Mouse (Mus musculus): ENCODE results near the gene Jmjd1c.

Jmjd1c gene

DNA sequence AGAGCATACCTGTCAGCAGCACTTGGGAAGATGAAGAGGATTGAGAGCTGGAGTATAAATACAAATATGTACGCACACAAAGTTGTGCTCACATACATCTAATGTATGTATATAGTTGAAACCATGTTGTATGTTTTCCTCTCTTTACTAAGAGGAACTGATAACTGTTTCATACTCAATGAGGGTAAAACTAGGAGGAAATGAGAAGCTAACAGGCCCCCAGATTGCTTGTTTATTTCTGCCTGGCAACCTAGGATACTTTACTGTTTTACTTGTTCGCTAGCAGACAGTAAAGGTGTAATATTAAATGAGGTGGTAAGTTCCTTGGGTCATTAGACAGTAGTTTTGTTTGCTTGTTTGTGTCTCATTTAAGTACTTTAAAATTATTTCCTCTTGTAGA is 41.5 kb downstream of the Jmjd1c start:
- DNase-seq = no peak

DNA sequence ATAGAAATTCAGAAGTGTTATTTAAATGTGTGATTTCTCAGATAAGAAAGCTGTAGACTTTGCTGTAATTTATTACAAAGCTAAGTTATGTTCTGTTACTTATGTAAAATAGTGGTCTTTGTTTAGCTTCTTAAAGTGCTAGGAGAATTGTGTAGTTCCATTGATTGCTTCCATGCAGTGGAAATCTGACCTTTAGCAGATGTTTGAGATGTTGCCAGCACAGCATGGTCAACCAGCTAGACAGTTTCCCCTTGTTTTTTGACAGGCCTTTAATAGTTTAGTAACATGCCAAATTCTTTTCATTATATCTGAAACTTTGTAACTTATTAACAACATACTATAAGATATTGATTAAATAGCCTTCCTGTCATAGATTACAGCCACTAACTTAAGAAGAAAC is 47.7 kb downstream of the Jmjd1c start:
- DNase-seq = no peak

DNA sequence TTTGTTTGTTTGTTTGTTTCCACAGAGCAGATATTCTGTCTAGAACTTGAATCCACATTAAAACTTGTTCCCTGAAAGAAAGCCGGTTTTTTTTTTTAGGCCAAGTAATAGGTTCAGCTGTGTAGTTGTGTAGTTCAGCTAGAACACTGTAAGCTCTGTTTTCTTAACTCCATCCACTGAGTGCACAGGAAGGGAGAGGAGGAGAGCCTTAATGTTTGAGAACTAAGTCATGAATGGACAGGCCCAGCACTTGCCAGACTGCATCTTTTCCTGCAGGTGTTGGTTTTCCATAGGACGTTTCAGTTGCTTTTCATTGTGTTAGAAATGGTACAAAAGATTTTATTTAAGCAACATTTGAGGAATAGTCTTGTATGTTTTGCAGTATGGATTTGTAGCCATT is 48.3 kb downstream of the Jmjd1c start:
- no peak for DNase-seq

DNA sequence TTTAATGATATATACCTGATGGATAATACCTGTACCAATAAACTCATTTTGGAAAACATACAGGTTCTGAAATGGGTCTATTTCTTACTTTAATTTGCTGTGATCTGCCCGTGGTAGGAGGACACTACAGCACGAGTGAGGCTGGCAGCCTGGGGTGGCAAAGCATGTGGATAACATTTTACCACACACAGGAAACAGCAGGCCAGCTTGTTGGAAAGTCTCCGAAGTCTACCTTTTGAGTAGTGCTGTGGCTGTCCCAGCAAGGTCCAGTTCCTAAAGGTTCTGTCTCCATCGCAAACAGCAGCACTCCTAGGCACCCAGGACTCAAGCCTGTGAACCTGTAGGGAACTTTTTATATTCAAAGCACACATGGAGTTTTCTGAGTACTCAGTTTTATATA is 49.7 kb downstream of the Jmjd1c start:
- DNase-seq = no peak

DNA sequence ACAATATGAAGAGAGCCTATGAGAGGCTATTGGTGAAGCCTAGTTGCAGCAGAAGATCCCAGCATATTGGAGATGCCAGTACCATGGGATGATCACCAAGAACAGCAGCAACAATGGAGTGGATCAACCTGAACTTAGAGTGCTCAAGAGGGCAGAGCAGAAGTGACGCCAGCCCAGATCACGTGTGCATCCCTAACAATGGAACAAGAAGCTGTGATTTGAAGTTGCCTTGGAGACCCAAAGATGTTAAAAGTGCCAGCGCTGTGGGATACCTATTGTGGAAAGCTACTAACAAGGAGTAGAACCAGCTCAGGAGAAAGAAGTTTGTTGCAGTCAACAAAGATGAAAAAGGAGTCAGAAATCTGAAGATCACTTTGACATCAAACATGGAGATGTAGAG is 55.8 kb downstream of the Jmjd1c start:
- no peak for DNase-seq

DNA sequence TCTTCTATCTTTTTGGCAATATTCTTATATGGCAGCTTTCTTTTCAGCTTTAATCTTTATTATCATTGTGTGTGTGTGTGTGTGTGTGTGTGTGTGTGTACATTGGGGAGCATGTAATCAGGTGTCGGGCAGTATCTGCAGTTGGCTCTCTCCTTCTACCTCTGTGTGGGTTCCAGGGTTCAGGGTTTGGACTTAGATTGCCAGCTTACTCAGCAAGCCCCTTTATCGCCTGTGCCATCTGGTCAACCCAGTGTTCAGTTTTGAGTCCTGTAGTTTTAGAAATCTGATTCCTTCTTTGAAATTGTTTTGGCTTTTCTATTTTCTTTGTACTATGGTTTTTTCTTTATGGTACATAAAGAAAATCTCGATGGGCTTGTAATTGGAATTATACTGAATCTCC is 58.7 kb downstream of the Jmjd1c start:
- DNase-seq = no peak

DNA sequence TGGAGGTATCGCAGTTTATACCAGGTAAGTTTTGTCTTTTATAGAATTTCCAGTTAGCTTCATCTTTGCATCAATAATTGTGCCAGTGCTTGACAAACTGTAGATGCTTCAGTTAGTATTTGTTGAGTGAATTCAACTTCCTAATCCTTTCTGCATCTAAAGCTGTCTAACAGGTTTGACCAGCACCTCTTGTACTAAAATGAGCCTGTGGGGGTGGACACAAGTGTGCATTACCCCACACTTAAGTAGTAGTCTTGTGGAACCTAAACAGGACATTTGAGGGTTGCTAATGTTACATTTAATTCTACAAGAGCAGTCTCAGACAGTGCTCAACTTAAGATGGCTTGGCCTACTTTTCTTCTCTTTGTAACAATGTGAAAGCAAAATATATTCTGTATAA is 78.1 kb downstream of the Jmjd1c start:
- DNase-seq = no peak

DNA sequence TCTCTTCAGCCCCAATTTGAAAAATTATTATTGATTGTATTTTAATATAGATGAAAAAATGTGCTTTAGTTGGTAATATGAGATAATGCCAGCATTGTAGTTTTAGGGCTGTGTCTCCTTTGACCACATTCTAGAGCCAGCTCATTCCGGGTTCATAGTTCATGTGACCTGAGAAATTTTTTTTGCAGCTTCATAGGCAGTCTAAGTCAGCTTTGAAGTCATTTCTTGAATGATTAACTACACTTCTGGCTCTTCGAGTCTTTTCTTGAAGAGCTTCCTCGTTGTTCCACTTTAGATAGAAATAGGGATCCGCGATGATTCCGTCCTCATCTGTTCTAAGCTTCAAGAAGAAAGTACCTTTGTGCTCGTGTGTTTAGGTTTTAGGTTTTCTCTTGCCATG is 80.1 kb downstream of the Jmjd1c start:
- peak; percentile 27 to 57 for DNase-seq

DNA sequence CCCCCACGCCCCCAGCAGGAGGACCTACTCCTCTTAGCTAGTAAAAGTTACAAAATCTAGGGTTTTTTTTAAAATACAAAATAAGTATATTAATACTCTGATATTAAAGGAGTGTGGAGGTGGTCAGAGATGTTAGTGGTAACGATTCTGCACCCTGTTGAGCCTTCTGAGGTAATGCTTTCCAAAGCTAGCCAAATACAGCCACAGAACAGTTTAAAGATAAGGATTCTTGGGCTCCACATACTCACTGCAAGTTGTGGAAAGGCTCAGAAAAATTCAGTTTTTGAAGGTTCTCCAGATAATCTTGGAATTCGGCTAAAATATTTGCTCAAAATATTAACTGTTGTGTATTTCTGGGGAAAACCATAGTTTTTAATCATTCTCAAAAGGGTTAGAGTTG is 81.0 kb downstream of the Jmjd1c start:
- DNase-seq = no peak

DNA sequence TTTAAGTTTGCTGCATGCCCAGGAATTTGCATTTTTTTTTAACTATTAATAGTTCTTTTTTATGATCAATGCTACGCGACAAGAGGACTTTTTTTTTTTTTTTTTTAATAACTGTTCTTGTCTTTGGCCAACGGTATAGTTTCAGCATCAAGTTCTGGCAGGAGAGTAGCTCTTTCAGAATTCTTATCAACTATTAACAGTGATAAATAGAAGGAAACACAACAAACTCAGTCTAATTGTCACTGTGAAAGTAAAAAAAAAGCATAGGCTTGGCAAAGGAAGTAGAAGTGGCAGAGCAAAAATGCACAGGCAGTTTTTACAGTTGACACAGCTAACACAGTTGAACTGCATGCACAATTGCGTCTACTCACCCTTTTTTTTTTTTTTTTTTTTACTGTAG is 81.5 kb downstream of the Jmjd1c start:
- DNase-seq = no peak

DNA sequence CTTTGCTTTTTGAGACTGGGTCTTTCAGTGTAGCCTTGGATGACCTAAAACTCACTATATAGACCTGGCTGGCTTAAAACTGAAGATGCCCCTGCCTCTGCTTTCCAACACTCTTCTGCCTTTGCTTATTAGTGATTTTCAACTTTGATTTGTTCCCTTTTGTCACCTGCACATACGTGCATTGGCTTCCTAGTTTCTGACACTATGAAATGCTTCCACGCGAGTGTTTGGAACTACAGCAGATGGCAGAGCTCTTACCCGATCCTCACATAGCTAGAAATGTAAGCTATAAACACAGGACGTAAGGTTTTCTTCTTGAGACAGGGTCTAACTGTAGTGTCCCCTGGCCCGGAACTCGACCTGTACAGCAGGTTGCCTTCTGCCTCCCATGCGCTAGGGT is 84.1 kb downstream of the Jmjd1c start:
- DNase-seq = no peak

DNA sequence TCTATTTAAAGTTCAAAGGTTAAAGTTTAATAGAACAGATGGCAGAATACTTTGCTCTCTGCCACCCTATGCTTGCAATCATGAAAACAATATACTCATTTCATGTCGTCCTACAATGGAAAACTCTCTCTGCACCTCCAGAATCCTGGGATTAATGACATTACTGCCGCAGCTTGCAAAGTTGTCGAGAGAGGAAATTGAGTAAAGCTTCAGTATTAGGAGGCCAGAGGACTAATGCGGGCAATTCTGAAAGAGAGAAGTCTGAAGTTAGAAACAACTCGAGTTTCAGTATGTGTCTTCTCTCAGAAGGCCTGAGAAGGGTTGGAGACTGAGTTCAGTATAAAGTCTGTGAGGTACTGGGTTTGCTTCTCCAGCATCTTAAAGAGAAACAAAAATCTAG is 84.9 kb downstream of the Jmjd1c start:
- no peak for DNase-seq

DNA sequence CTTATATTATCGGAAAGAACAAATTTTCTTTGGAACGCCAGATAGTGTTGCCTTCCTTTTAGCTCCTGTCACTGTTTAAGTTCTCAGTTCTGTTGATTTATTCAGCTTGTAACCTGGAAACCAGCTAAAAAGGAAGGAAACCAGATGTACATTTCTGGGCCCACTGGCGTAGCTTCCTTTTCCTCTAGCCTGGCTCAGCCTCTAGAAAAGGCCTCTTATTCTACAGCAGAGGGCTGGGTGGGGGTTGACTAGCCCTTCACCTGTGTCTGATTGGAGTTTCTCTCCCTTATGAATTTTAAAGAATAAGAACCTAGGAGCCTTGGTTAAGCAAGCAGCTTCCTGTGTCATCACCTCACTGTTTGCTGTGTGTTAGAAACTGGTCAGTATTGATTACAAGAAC is 86.7 kb downstream of the Jmjd1c start:
- DNase-seq = no peak

DNA sequence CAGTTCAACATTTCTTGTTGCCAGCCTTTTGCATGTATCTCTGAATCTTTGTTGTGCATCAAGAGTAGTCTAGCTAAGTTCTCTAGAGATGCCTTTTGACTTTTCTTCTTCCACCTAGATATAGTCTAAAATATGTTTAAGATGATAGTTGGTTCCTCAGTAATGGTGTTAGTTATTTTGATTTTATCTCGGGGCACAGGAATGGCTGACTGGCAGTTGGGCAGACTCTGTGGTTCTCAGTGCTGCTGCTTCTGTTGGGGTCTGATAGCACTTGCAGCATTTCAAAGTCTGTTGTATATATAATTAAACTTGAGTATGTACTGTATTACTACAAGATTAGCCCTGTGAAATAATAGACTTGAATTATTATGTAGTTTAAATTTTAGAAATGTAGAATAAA is 87.2 kb downstream of the Jmjd1c start:
- DNase-seq = no peak

DNA sequence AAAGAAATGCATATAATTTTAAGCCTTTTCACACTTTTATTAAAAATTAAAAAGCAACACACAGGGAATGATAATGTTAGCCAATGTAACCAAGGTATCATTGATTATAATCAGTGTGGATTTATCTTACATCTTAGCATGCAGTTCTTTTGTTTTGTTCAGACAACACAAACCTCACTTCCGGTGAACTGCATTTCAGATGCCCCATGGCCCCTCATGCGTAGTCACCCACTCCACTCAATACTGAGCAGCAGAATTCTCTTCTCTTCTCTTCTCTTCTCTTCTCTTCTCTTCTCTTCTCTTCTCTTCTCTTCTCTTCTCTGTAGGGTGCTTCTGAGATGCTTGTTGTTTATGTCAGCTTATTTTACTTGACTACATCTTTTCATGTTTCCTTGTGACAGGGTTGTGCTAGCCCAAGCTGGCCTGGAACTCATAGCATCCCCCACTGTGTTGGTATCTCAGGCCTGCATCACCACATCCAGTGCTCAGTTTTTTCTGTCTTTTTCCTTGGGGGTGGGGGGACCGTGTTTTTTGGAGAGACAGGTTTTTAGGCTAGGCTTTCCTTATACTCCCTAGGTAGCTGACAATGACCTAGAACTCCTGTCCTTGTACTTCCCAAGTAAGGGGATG is 88.6 kb downstream of the Jmjd1c start:
- no peak for DNase-seq

DNA sequence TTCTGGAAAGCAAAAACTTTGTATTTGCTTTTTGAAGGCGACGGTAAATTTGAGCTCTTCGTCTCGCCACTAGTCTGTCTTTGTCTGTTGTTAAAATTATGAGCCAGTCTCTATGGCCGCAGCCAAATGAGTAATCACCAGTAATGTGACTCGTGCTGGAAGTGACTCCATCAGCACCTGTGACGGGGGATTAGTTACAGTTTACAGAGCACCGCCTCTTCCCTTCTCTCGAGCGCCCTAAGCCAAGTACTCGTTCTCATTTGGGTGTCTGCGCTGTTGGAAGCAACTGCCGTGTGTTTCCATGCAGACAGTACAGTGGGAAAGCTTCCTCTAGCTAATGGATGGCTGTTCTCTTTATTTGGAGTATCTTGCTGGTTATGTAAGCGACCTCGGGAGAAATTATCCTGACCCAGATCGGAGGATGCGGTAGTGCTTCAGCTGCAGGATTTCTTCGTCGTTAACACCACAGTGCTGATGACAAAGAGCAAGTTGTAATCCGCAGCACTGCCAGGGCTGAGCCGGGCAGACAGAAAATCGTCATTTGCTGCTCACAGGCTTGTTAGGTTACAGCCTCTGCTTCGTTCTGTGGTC is 89.7 kb downstream of the Jmjd1c start:
- peak; percentile 81 to 85 for DNase-seq

DNA sequence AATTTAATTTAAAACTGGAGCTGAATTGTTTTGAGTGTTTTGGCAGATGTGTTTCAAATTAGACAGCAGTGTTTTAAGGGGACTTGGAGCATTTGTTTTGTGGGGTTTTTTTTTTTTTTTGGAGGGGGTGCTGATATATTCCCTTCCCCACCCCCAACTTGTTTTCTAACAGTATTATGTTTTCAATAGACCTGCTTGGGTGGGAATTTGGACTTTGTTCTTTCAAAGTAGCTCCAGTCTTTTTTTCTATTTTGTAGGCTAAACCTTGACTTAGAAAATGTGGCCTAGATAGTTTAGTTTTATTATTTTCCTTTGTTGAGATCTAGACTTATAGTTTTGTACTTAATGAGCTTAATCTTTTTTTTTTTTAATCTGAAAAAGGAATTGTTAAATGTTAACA is 90.6 kb downstream of the Jmjd1c start:
- DNase-seq = no peak

DNA sequence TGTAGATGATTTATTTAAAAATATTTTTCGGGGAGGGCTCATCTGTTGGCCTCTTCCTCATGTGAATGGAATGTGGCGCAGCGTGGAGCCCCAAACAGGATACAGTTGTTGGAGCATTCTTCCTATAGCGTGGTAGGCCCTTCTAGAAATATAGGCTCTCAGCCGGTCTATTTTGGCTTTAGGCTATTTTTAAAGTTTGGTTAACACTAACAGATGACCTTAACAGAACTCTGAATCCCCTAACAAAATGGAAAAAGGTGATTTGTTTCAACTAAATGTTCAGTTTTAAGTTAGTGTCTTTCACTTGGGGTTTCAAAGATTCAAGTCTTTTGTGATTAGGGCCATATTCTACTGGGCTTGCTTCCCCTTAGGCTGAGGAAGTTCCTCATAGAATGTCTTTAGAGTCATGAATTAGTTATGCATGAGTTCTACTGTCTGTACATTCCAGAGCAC is 91.1 kb downstream of the Jmjd1c start:
- no peak for DNase-seq

DNA sequence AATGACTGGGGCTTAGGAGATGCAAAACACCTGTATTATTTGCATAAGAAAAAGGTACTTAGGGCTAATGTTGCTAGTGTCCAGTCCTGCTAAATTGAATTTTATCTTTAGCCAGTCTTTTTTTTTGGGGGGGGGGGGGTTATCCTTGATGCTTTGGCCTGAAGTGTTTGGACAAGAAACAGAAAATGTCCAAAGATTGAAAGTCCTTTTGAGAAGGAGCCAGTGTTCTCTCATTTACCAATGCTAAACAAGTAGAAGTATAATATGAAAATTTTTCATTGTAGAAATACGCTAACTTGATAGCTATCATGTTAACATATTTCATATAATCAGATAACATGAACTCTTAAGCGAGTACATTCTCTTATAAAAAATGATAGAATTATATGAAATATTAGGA is 92.0 kb downstream of the Jmjd1c start:
- no peak for DNase-seq

DNA sequence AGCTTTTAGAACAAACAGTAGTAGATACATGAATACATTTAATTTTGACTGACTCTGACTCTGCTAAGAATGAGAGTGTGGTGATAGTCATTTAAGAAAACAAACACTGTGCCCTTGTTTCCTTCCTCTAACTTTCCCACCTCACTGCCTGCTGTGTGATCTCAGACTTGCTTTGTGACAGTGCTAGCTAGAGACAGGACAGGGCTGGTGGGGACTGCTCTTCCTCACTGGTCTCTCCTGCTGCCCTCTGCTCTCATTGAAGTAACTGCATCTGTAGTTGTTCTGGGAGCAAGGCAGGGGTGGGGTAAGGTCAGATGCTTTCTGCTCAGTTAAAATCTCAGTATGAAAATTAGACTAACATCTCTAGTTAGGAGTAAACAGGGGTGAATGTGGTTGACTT is 93.1 kb downstream of the Jmjd1c start:
- DNase-seq = no peak

DNA sequence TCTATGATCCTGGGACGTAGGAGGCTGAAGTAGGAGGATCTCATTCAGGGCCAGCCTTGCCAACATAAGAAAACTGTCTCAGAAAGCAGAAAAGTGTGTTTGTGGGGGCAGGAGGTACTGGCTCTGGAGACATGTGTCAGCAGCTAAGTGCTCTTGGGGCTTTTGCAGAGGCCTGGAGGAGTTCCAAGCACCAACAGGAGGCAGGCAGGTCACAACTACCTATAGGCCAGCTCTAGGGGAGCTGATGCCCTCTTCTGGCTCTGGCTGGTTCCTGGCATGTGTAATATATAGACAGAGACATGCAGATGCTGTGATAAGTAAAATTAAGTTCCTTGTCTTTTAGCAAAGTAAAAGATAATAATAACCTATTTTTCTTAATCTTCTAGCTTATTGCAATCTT is 94.3 kb downstream of the Jmjd1c start:
- DNase-seq = peak in 1 of 2 experiments; percentile 25

DNA sequence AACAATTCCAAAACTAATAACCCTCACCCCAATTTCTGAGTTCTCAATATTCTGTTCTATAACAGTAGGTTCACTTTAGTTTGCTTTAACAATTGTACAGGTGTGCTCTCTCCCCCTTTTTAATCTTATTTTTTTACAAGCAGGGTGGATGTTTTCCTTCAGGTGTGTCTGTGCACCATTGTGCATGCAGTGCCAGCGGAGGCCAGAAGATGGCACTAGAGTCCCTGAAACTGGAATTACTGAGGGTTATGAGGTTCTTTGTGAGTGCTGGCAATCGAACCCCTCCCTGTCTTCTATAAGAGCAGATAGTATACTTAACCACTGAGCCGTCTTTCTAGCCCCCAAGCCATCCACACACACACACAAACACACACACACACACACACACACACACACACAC is 96.4 kb downstream of the Jmjd1c start:
- peak in 1 of 2 experiments; percentile 34 for DNase-seq

DNA sequence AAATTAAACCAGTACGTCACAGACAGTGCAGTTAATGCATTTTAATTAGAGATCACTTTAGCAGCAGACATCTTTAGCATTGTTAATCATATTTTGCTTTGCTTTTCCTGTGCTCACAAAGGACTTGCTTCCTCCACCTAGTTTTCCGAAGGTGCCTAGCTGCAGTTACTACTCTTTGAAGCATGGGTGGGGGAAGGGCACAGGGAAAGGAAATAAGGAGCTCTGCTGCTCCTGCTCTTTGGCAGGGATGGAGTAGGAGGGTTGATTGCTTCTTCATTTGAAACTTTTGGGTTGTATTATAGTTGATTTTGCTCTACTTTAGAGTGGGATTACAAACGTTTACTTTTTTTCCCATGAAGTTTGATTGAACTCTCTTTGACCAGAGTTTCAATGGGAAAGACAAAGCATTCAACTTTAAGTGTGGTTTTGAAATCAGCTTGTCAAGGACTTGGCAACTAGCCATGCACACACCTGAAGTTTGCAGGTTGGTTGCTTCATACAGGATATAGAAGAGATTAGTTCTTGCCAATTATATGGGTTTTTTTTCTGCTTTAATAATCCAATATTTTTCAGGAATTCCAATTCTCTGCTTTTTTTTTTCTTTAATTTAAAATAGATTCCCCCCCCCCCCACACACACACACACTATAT is 97.2 kb downstream of the Jmjd1c start:
- no peak for DNase-seq

DNA sequence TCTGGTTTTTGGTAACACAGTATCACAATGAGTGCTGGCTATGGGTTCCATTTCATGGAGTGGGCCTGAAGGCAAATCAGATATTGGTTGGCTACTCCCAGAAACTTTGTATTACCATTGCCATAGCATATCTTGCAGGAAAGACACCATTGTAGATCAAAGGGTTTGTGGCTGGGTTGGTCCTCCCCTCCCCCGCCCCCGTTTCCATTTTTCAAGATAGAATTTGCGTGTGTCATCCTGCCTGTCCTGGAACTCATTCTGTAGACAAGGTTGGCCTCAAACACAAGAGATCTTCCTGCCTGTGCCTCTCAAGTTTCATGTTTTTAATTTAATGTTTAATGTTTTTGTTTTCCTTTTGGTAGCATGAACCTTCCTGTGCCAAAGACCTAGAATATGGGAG is 98.1 kb downstream of the Jmjd1c start:
- no peak for DNase-seq

DNA sequence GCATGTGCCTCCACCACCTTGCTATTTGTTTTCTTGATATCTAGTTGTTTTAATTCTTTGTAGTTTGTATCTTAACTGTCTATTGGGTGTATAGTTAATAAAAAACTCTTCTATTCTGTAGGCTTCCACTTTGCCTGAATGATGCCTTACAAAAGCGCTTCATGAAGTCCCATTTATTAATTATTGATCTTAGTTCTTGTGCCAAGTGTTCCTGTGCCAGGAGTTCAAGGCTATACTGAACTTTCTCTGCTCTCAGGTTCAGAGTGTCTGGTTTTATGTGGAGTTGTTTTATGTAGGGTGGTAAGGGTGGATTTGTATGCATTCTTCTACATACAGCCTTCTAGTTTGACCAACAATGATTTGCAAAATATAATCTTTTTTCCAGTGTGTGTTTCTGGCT is 99.7 kb downstream of the Jmjd1c start:
- DNase-seq = no peak

All from kidney, adult 8-10 months (tissue).